Comparison of ENCODE assay signal across 19 mouse cellular contexts in the genomic region with DNA sequence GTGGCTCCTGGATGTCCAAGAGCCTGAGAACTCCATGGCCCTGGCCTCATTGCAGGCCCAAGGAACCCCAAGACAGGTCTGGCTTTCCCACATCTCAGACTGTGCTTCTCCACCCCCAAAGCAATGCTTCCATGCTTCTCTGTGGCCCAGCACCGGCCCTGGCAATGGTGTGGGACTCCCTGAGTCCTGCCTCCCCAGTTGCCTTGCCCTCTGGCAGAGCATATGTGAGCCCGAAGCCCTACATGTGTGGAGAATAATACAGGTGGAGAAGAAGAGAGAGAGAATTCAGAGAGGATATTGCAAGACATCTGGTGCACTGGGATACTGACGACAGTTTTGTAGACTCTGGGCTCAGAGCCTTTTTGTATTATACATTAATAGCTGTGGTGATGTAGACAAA.
DNase-seq lines count a peak whose midpoint lies in the region; ATAC-seq lines count a peak whose summit lies in the region.
"Had no signal": no experiment of that assay in that cellular context is flagged by ENCODE, and none has a peak within 500 bp of the region (broad histone marks: within the 10 kb centered on the region; RNA-seq: fewer than 3 reads in every experiment).

No protein-coding gene starts in this region.

- no peaks in the 10 kb centered on the region for H3K27me3 ChIP-seq in forebrain, embryonic 13.5 days
- H3K27me3 ChIP-seq in forebrain, embryonic 10.5 days (ENCODE audit: poor library complexity, severe bottlenecking): no peaks in the 10 kb centered on the region
- no peaks in the 10 kb centered on the region for H3K27me3 ChIP-seq in neural tube, embryonic 13.5 days
- no peaks in the 10 kb centered on the region for H3K27me3 ChIP-seq in hindbrain, embryonic 13.5 days
- no peaks in the 10 kb centered on the region for H3K27me3 ChIP-seq in intestine, embryonic 15.5 days (replicated peaks)
- H3K27me3 ChIP-seq in kidney, embryonic 15.5 days: no peaks in the 10 kb centered on the region
- H3K27me3 ChIP-seq: embryonic facial prominence, embryonic 15.5 days; limb, embryonic 12.5 days; liver, embryonic 12.5 days had no signal

- H3K4me3 ChIP-seq in forebrain, embryonic 13.5 days: no peak overlapping the region
- H3K4me3 ChIP-seq in forebrain, embryonic 10.5 days: no peak overlapping the region
- H3K4me3 ChIP-seq in neural tube, embryonic 13.5 days: no peak overlapping the region
- no peak overlapping the region for H3K4me3 ChIP-seq in hindbrain, embryonic 13.5 days
- H3K4me3 ChIP-seq in intestine, embryonic 15.5 days (replicated peaks): no peak overlapping the region
- no peak overlapping the region for H3K4me3 ChIP-seq in kidney, embryonic 15.5 days (replicated peaks)
- H3K4me3 ChIP-seq: embryonic facial prominence, embryonic 15.5 days; heart, embryonic 10.5 days; limb, embryonic 12.5 days; liver, embryonic 12.5 days had no signal

- 75% methylated on average over 3 of the region's 3 CpGs for WGBS in forebrain, embryonic 13.5 days
- WGBS in forebrain, embryonic 10.5 days: 87% methylated on average over 3 of the region's 3 CpGs
- whole genome bisulfite sequencing in neural tube, embryonic 13.5 days: 63% methylated on average over 3 of the region's 3 CpGs
- 61% methylated on average over 3 of the region's 3 CpGs for WGBS in hindbrain, embryonic 13.5 days
- 87% methylated on average over 3 of the region's 3 CpGs for WGBS in intestine, embryonic 15.5 days
- 86% methylated on average over 3 of the region's 3 CpGs for WGBS in kidney, embryonic 15.5 days

- peak overlapping the region; percentile 63 for H3K27ac ChIP-seq in forebrain, embryonic 13.5 days
- no peak overlapping the region for H3K27ac ChIP-seq in forebrain, embryonic 10.5 days
- H3K27ac ChIP-seq in neural tube, embryonic 13.5 days (replicated peaks): peak overlapping the region; percentile 57
- peak overlapping the region; percentile 50 for H3K27ac ChIP-seq in hindbrain, embryonic 13.5 days
- no peak overlapping the region for H3K27ac ChIP-seq in intestine, embryonic 15.5 days
- H3K27ac ChIP-seq in kidney, embryonic 15.5 days: no peak overlapping the region
- H3K27ac ChIP-seq: embryonic facial prominence, embryonic 15.5 days; heart, embryonic 10.5 days; limb, embryonic 12.5 days; liver, embryonic 12.5 days had no signal

- H3K9ac ChIP-seq in forebrain, embryonic 13.5 days: no peak overlapping the region
- no peak overlapping the region for H3K9ac ChIP-seq in neural tube, embryonic 13.5 days
- no peak overlapping the region for H3K9ac ChIP-seq in hindbrain, embryonic 13.5 days
- no peak overlapping the region for H3K9ac ChIP-seq in intestine, embryonic 15.5 days
- H3K9ac ChIP-seq in kidney, embryonic 15.5 days: no peak overlapping the region
- H3K9ac ChIP-seq: embryonic facial prominence, embryonic 15.5 days; limb, embryonic 12.5 days; liver, embryonic 12.5 days had no signal

- no peaks in the 10 kb centered on the region for H3K4me1 ChIP-seq in forebrain, embryonic 13.5 days
- H3K4me1 ChIP-seq in forebrain, embryonic 10.5 days: no peaks in the 10 kb centered on the region
- peaks cover 12% of the 10 kb centered on the region for H3K4me1 ChIP-seq in neural tube, embryonic 13.5 days (replicated peaks)
- peaks cover 8% of the 10 kb centered on the region for H3K4me1 ChIP-seq in hindbrain, embryonic 13.5 days (replicated peaks)
- no peaks in the 10 kb centered on the region for H3K4me1 ChIP-seq in intestine, embryonic 15.5 days (replicated peaks)
- H3K4me1 ChIP-seq in kidney, embryonic 15.5 days: no peaks in the 10 kb centered on the region
- H3K4me1 ChIP-seq: embryonic facial prominence, embryonic 15.5 days; heart, embryonic 10.5 days; limb, embryonic 12.5 days; liver, embryonic 12.5 days had no signal

- peak; percentile 79 for ATAC-seq in forebrain, embryonic 13.5 days
- ATAC-seq in neural tube, embryonic 13.5 days (ENCODE audit: low read depth): peak; percentile 62
- ATAC-seq in hindbrain, embryonic 13.5 days (ENCODE audit: low FRiP score): peak; percentile 52; the same call in 1 of the 2 replicates
- ATAC-seq in intestine, embryonic 15.5 days: no peak
- ATAC-seq in kidney, embryonic 15.5 days (replicated peaks; ENCODE audit: low FRiP score): no peak
- ATAC-seq: liver, embryonic 12.5 days had no signal

- no peaks in the 10 kb centered on the region for H3K9me3 ChIP-seq in forebrain, embryonic 13.5 days (replicated peaks)
- H3K9me3 ChIP-seq in forebrain, embryonic 10.5 days: no peaks in the 10 kb centered on the region
- no peaks in the 10 kb centered on the region for H3K9me3 ChIP-seq in neural tube, embryonic 13.5 days
- no peaks in the 10 kb centered on the region; the same call in 1 of the 2 replicates for H3K9me3 ChIP-seq in hindbrain, embryonic 13.5 days
- no peaks in the 10 kb centered on the region for H3K9me3 ChIP-seq in intestine, embryonic 15.5 days
- no peaks in the 10 kb centered on the region for H3K9me3 ChIP-seq in kidney, embryonic 15.5 days (replicated peaks)
- H3K9me3 ChIP-seq: embryonic facial prominence, embryonic 15.5 days; heart, embryonic 10.5 days; limb, embryonic 12.5 days; liver, embryonic 12.5 days had no signal

- H3K4me2 ChIP-seq in forebrain, embryonic 13.5 days: no peak overlapping the region
- no peak overlapping the region for H3K4me2 ChIP-seq in neural tube, embryonic 13.5 days
- H3K4me2 ChIP-seq in hindbrain, embryonic 13.5 days: no peak overlapping the region
- no peak overlapping the region for H3K4me2 ChIP-seq in intestine, embryonic 15.5 days (replicated peaks)
- no peak overlapping the region for H3K4me2 ChIP-seq in kidney, embryonic 15.5 days
- H3K4me2 ChIP-seq: embryonic facial prominence, embryonic 15.5 days; limb, embryonic 12.5 days; liver, embryonic 12.5 days had no signal

- H3K36me3 ChIP-seq in forebrain, embryonic 13.5 days (ENCODE audit: poor library complexity, severe bottlenecking): no peaks in the 10 kb centered on the region
- no peaks in the 10 kb centered on the region for H3K36me3 ChIP-seq in forebrain, embryonic 10.5 days (replicated peaks)
- H3K36me3 ChIP-seq in neural tube, embryonic 13.5 days: no peaks in the 10 kb centered on the region
- H3K36me3 ChIP-seq in hindbrain, embryonic 13.5 days: no peaks in the 10 kb centered on the region
- no peaks in the 10 kb centered on the region for H3K36me3 ChIP-seq in intestine, embryonic 15.5 days
- no peaks in the 10 kb centered on the region for H3K36me3 ChIP-seq in kidney, embryonic 15.5 days
- H3K36me3 ChIP-seq: embryonic facial prominence, embryonic 15.5 days; heart, embryonic 10.5 days; limb, embryonic 12.5 days; liver, embryonic 12.5 days had no signal

- no peak for DNase-seq in forebrain, embryonic 10.5 days (ENCODE audit: extremely low spot score, low spot score)
- DNase-seq in neural tube, embryonic 10.5 days (ENCODE audit: extremely low spot score, low spot score): no peak
- no peak for DNase-seq in kidney, adult 9 months
- DNase-seq: adrenal gland, postnatal 36 days; cerebellum, adult 2 months; heart, postnatal 10 days; kidney, adult 8-10 months; kidney, postnatal 36 days; lung, adult 2 months; thymus, postnatal 25 days had no signal

Comparison
In these comparisons a context has a peak if more than half of its experiments do, and no peak if none do; other contexts are left out.
1. H3K27ac ChIP-seq: peak in forebrain, embryonic 13.5 days (single experiment), neural tube, embryonic 13.5 days (single experiment) and hindbrain, embryonic 13.5 days (single experiment); none in forebrain, embryonic 10.5 days (single experiment), intestine, embryonic 15.5 days (single experiment) and kidney, embryonic 15.5 days (single experiment).
2. ATAC-seq: peak in forebrain, embryonic 13.5 days (single experiment), neural tube, embryonic 13.5 days (single experiment) and hindbrain, embryonic 13.5 days (single experiment); none in intestine, embryonic 15.5 days (single experiment) and kidney, embryonic 15.5 days (single experiment).